Mouse (Mus musculus) heart, embryonic 11.5 days (tissue): ENCODE data around the gene Gpank1. TPM values are rescaled to one million over a fixed set of nuclear protein-coding genes. Genes with fewer than 3 reads are reported as not detected.

Experiments
- ATAC-seq: fragments of 200-750 bp; cut with Nextera tagmentation; replicated peaks from 2 replicates; pipeline ENCODE4 v1.8.0; 2017; ENCODE audit warnings: moderate library complexity; ENCODE audit not compliant: insufficient number of reproducible peaks, low FRiP score, low TSS enrichment
- H3K27ac ChIP-seq: fragments of 300-500 bp; sonication (generic); 2 replicates; pipeline ENCODE4 v1.5.1; 2014; ENCODE audit warnings: mild to moderate bottlenecking, low read depth, low read length
- H3K27me3 ChIP-seq: fragments of 300-500 bp; sonication (generic); 2 replicates; pipeline ENCODE4 v1.6.1; 2014; ENCODE audit warnings: mild to moderate bottlenecking, low read length, mixed read lengths; ENCODE audit not compliant: control insufficient read depth, insufficient read depth
- H3K36me3 ChIP-seq: fragments of 300-500 bp; sonication (generic); 2 replicates; pipeline ENCODE4 v1.6.1; 2014; ENCODE audit warnings: mild to moderate bottlenecking, low read length, moderate library complexity, mixed read lengths; ENCODE audit not compliant: control insufficient read depth, insufficient read depth
- H3K4me1 ChIP-seq: fragments of 300-500 bp; sonication (generic); 2 replicates; pipeline ENCODE4 v1.6.1; 2014; ENCODE audit warnings: low read length; ENCODE audit not compliant: control insufficient read depth, insufficient read depth
- H3K4me2 ChIP-seq: fragments of 300-500 bp; sonication (generic); 2 replicates; pipeline ENCODE4 v1.6.1; 2014; ENCODE audit warnings: mild to moderate bottlenecking, moderate library complexity
- H3K4me3 ChIP-seq: fragments of 300-500 bp; sonication (generic); 2 replicates; pipeline ENCODE4 v1.5.1; 2014; ENCODE audit warnings: low read depth, low read length
- H3K9ac ChIP-seq: fragments of 300-500 bp; sonication (generic); 2 replicates; pipeline ENCODE4 v1.6.1; 2014; ENCODE audit warnings: mild to moderate bottlenecking, low read depth, low read length, moderate library complexity
- H3K9me3 ChIP-seq: fragments of 300-500 bp; sonication (generic); replicated peaks from 2 replicates; pipeline ENCODE4 v1.6.1; 2016; ENCODE audit warnings: low read length; ENCODE audit not compliant: control insufficient read depth
- WGBS: fragments of 180-500 bp; shearing (Covaris S2); extraction: QIAGEN DNeasy Blood & Tissue Kit; methylation state at CpG from one replicate; pipeline ENCODE4 v1.1.7; 2014; ENCODE audit not compliant: insufficient replicate concordance; 5-methylcytosine and 5-hydroxymethylcytosine counted together
- polyA plus RNA-seq: library from polyadenylated mRNA; unstranded; fragments of >200 nt; fragmentation: Nextera tagmentation; extraction: Ambion mirVana; gene quantifications from 2 replicates; pipeline ENCODE4 v1.2.1, GENCODE M21; 2014

Gene Gpank1
- 15.7 and 17.2 TPM in 2 replicates for polyA plus RNA-seq

DNA sequence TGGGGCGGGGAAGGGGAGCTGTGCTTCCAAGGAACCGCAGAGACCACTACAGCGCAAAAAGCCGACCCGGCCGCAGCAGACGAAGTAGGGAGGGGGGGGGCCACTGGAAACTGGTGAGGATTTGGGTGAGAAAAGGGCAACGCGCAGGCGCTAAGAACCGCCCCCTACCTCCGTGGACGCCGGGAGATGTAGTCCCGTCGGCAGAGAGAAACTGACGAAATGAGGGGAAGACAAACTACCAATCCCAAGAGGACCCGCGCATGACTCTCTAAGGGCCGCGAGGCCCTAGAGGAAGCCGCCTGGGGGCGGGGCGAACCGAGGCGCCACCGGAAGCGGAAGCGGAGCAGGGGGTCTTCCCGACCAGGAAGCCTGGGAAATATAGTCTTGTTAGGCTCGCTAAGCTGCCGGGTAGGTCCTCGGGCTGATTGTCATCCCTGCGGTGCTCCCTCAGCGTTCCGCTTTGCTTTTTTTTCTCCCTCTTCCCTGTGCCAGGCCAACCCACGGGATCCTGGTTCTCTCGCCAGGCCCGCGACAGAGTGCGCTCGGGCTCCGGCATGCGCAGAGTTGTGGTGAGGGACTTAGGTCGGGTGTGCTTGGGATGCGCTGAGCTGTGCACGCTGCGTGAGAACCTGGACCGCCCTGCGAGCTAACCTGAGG, at the start of gene Gpank1:
Gene Gpank1, plus strand, starts transcription at position 313 of the 657 bp plus-strand sequence.
- Histone ChIP-seq H3K27ac (peak within 1 kb of the TSS; percentile 84), H3K27me3 (no peaks in the 10 kb centered on the region), H3K4me2 (peak within 1 kb of the TSS; percentile 98), H3K9ac (peak within 1 kb of the TSS; percentile 89), H3K9me3 (no peaks in the 10 kb centered on the region), H3K36me3 (peaks cover 13% of the 10 kb centered on the region), H3K4me1 (peaks cover 13% of the 10 kb centered on the region), H3K4me3 (peak within 1 kb of the TSS; percentile 91)
- ATAC-seq, result peak; percentile 89
- under 1% methylated on average over 50 of the region's 50 CpGs for WGBS

DNA sequence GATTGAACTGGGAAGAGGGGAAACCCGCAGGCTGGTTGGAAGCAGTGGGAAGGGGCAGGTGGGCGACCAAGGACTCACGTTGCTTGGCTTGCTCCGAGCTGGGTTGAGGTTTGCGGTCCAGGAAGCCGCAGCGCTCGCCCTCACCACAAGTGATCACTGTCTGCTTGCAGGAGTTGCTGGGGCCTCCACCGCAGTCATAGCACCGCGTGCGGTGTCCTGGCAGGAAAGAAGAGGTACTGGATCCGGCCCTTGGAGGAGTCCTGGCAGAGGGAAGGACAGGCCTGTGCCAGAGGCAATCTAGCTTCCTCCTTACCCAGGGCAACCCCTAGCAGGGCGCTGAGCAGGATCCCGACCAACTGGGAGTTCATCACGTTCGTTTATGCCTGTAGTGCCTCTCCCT, 47.2 kb upstream of the Gpank1 start:
- Histone ChIP-seq H3K9ac (no peak overlapping the region), H3K4me3 (no peak overlapping the region), H3K27ac (no peak overlapping the region), H3K9me3 (no peaks in the 10 kb centered on the region), H3K4me2 (no peak overlapping the region), H3K36me3 (no peaks in the 10 kb centered on the region), H3K4me1 (peaks cover 14% of the 10 kb centered on the region; the same call in 1 of the 2 replicates), H3K27me3 (no peaks in the 10 kb centered on the region)
- 43% methylated on average over 17 of the region's 17 CpGs for WGBS
- no peak for ATAC-seq

- H3K4me3 ChIP-seq, result peak within 1 kb of the TSS; percentile 32
- WGBS, result 30% methylated on average over 10 of the region's 10 CpGs
- ATAC-seq, result no peak
- no peaks in the 10 kb centered on the region for H3K9me3 ChIP-seq
- peak within 1 kb of the TSS; percentile 35; the same call in 1 of the 2 replicates for H3K27ac ChIP-seq
- no peaks in the 10 kb centered on the region for H3K36me3 ChIP-seq
- no peaks in the 10 kb centered on the region for H3K27me3 ChIP-seq
- peak within 1 kb of the TSS; percentile 67 for H3K4me2 ChIP-seq
- peak within 1 kb of the TSS; percentile 72 for H3K9ac ChIP-seq
- H3K4me1 ChIP-seq, result peaks cover 19% of the 10 kb centered on the region
These were observed 44.6 kb upstream of the Gpank1 start, which contains the start of gene Ly6g6e for GRCm38 (mm10) chr17:35076507-35077176. Gene Ly6g6e (plus strand): TSS chr17:35076902.

- H3K36me3 ChIP-seq, result no peaks in the 10 kb centered on the region
- H3K27ac ChIP-seq, result peak overlapping the region; percentile 35; the same call in 1 of the 2 replicates
- H3K4me2 ChIP-seq, result peak overlapping the region; percentile 67
- no peaks in the 10 kb centered on the region for H3K27me3 ChIP-seq
- no peak for ATAC-seq
- peak overlapping the region; percentile 72 for H3K9ac ChIP-seq
- peaks cover 19% of the 10 kb centered on the region for H3K4me1 ChIP-seq
- no peak overlapping the region; the same call in 1 of the 2 replicates for H3K4me3 ChIP-seq
- H3K9me3 ChIP-seq, result no peaks in the 10 kb centered on the region
- WGBS, result 43% methylated on average over 2 of the region's 2 CpGs
These were observed 44.0 kb upstream of the Gpank1 start for GRCm38 (mm10) chr17:35077285-35077684.

GRCm38 (mm10) chr17:35077786-35078233, 43.4 kb upstream of the Gpank1 start, which contains the start of gene Ly6g6d:
Gene Ly6g6d (minus strand): TSS chr17:35078065.
- Histone ChIP-seq H3K9ac (peak within 1 kb of the TSS; percentile 72), H3K27ac (peak within 1 kb of the TSS; percentile 35; the same call in 1 of the 2 replicates), H3K4me3 (peak within 1 kb of the TSS; percentile 32), H3K9me3 (no peaks in the 10 kb centered on the region), H3K4me1 (peaks cover 19% of the 10 kb centered on the region), H3K4me2 (peak within 1 kb of the TSS; percentile 67), H3K27me3 (no peaks in the 10 kb centered on the region), H3K36me3 (no peaks in the 10 kb centered on the region)
- 16% methylated on average over 14 of the region's 14 CpGs for WGBS
- 0 out of 2 replicates have a peak, but pooled peaks have one; percentile 31 for ATAC-seq

GRCm38 (mm10) chr17:35079778-35080177, 41.5 kb upstream of the Gpank1 start:
- Histone ChIP-seq H3K4me2 (peak overlapping the region; percentile 55), H3K4me3 (0 out of 2 replicates have a peak overlapping the region, but pooled peaks have one; percentile 12)
- ATAC-seq, result 0 out of 2 replicates have a peak, but pooled peaks have one; percentile 40

GRCm38 (mm10) chr17:35080248-35080647, 41.0 kb upstream of the Gpank1 start:
- H3K36me3 ChIP-seq, result no peaks in the 10 kb centered on the region
- H3K4me2 ChIP-seq, result peak overlapping the region; percentile 55
- H3K9me3 ChIP-seq, result no peaks in the 10 kb centered on the region
- no peak overlapping the region for H3K4me3 ChIP-seq
- 0 out of 2 replicates have a peak overlapping the region, but pooled peaks have one; percentile 15 for H3K27ac ChIP-seq
- WGBS, result 34% methylated on average over 6 of the region's 6 CpGs
- ATAC-seq, result no peak
- peak overlapping the region; percentile 17; the same call in 1 of the 2 replicates for H3K9ac ChIP-seq
- H3K4me1 ChIP-seq, result peaks cover 19% of the 10 kb centered on the region
- H3K27me3 ChIP-seq, result no peaks in the 10 kb centered on the region

More at GRCm38 (mm10) chr17:35079778-35080177, 41.5 kb upstream of the Gpank1 start:
- Histone ChIP-seq H3K27ac (0 out of 2 replicates have a peak overlapping the region, but pooled peaks have one; percentile 15), H3K4me1 (peaks cover 19% of the 10 kb centered on the region), H3K9ac (peak overlapping the region; percentile 17; the same call in 1 of the 2 replicates), H3K9me3 (no peaks in the 10 kb centered on the region), H3K27me3 (no peaks in the 10 kb centered on the region), H3K36me3 (no peaks in the 10 kb centered on the region)
- 10% methylated on average over 9 of the region's 9 CpGs for WGBS

DNA sequence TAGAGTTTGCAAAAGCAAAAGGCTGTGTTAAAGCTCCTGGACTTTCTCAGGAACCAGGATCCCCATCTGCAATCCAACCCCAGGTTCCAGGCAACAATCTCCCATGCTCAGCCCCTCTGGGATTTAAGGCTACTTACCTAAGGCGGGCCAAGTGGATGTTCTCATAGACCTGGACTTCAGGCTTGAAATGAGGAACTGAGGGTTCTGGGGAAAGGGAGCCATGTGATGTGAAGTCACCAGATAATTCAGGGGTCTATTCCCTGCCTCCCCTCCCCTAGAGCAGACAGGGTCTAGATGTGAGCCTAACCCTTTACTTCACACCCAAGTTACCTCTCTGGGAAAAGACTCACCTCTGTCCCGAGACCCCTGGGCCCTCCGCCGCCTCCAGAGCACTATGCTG, 40.5 kb upstream of the Gpank1 start:
- Histone ChIP-seq H3K9ac (no peak overlapping the region), H3K27me3 (no peaks in the 10 kb centered on the region)
- 88% methylated on average over 4 of the region's 4 CpGs for WGBS

More for the DNA sequence above, 40.5 kb upstream of the Gpank1 start:
- Histone ChIP-seq H3K4me3 (no peak overlapping the region), H3K27ac (no peak overlapping the region), H3K4me1 (peaks cover 19% of the 10 kb centered on the region), H3K9me3 (no peaks in the 10 kb centered on the region), H3K36me3 (no peaks in the 10 kb centered on the region), H3K4me2 (no peak overlapping the region)
- ATAC-seq, result no peak
